Mouse (Mus musculus): ENCODE data around the gene Uts2r.

GRCm38 (mm10) chr11:121125522-121126172, 34.4 kb upstream of the Uts2r start:
- TF ChIP-seq CTCF (IDR thresholded peaks at IDR 0.05; ENCODE audit: extremely low read depth, insufficient read depth, insufficient read length, insufficient replicate concordance): no peak
- no peak for TF ChIP-seq POLR2A (IDR thresholded peaks at IDR 0.05; ENCODE audit: low read depth, low read length)

Measured in spleen, adult 2 months (tissue).